Mouse (Mus musculus): ENCODE data around the gene Sapcd1. TPM values are rescaled to one million over a fixed set of nuclear protein-coding genes. Genes with fewer than 3 reads are reported as not detected.
"Not testable (repeated sequence)": the region's sequence is repeated elsewhere in the genome, so short reads cannot be mapped to it uniquely, and the experiment has no call there.

The Sapcd1 gene
- polyA plus RNA-seq, 1 experiment: 0.77 TPM

DNA sequence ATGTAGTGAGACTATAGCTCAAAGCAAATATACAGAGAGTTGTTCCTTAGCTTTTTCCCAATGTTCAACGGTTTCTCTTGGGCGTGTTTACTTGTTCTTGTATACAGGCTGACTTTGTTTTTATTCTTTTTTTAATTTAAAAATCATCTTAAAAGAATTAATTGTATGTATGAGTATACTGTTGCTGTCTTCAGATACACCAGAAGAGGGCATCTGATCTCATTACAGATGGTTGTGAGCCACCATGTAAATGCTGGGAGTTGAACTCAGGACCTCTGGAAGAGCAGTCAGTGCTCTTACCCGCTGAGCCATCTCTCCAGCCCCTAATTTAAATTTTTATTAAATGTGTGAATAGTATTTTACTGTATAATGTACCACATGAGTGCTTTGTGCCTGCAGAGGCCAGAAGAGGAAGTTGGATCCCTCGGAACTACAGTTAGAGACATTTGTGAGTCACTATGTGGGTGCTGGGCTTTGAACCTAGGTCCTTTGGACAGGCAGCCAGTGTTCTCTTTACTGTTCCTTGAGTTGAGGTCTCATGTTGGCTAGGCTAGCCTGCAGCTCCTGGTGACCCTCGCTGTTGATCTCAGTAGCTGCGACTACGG is 20.3 kb downstream of the Sapcd1 start:
- no peak for DNase-seq (ENCODE audit: low spot score)

DNA sequence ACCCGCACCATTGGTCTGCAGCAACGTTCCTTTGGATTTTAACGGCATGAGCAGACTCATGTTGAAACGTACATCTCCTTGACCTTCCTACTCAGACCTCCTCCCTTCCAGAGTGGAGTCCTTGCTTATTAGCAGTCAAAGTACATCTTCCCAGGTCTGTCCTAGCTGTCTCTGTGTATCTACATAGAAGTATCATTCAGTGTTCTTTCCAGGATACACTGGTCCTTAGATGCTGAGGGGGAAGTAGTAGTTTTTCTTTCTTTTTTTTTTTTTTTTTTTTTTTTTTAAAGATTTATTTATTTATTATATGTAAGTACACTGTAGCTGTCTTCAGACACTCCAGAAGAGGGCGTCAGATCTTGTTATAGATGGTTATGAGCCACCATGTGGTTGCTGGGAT is 21.9 kb downstream of the Sapcd1 start:
- DNase-seq (ENCODE audit: low spot score): not testable (repeated sequence)

DNA sequence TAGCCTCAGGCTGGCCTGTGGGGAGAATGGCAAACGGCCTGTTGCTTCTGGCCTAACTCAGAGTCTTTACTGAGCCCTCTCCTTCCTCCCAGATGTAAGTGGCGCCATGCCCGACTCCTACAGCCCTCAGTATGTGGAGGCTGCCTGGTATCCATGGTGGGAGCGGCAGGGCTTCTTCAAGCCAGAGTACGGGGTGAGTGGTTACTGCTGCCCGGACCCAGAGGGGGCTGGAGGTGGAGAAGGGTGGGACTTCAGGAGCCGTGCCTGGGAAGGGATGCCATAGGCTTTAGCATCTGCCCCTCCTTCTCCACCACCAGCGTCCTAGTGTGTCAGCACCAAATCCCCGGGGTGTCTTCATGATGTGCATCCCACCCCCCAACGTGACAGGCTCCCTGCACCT is 22.7 kb downstream of the Sapcd1 start:
- no peak for DNase-seq (ENCODE audit: low spot score)

DNA sequence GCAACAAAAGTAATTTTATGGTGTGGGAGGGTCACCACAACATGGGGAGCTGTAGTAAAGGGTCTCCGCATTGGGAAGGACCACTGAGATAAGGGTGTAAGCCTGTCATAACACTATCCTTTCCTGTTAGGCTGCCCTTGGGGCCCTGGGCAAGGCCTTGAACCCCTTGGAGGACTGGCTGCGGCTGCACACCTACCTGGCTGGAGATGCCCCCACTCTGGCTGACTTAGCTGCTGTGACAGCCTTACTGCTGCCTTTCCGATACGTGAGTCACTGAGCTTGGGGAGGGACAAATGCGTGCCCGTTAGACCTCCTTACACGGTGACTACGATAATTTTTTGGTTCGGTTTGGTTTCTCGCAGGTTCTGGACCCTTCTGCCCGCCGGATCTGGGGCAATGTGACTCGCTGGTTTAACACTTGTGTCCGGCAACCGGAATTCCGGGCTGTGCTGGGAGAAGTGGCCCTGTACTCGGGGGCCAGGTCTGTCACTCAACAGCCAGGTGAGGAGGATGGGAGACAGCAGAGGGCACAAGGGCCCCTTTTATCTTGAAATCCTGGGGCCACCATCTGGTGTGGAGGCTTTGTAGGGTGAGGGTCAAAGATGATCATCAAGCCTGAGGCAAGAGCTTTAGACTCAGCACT is 23.6 kb downstream of the Sapcd1 start:
- no peak for DNase-seq (ENCODE audit: low spot score)

DNA sequence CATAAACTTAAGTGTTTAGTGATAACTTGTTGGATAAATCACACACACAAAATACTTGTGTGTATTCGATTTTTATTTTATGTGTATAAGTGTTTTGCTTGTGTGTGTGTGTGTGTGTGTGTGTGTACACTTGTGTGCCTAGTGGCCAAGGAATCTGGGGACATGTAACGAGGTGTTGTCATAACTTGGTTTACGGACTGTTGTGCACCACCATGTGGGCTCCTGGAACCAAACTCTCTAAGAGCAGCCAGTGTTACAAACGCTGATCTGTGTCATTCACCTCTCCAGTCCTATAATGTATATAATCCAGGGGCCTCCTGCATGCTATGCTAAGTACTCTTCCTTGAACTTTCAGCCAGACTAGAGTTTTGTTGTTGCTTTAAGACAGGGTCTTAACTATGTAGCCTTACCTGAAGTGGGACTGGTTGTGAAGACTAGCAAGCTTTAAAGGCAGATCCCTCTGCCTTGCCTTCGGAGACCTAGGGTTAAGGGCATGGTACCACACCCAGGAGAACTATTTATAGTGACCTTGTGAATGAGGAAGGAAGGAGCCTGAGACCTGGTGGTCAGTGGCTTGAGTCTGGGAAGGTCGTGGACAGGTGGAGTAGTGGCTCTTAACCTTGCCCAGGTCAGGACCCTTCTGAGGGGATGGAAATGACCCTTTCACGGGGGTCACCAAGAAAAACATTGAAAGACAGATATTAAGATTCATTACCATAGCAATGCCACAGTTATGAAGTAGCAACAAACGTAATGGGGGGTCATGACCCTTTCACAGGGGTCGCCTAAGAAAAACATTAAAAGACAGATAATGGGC is 24.6 kb downstream of the Sapcd1 start:
- no peak for DNase-seq (ENCODE audit: low spot score)

DNA sequence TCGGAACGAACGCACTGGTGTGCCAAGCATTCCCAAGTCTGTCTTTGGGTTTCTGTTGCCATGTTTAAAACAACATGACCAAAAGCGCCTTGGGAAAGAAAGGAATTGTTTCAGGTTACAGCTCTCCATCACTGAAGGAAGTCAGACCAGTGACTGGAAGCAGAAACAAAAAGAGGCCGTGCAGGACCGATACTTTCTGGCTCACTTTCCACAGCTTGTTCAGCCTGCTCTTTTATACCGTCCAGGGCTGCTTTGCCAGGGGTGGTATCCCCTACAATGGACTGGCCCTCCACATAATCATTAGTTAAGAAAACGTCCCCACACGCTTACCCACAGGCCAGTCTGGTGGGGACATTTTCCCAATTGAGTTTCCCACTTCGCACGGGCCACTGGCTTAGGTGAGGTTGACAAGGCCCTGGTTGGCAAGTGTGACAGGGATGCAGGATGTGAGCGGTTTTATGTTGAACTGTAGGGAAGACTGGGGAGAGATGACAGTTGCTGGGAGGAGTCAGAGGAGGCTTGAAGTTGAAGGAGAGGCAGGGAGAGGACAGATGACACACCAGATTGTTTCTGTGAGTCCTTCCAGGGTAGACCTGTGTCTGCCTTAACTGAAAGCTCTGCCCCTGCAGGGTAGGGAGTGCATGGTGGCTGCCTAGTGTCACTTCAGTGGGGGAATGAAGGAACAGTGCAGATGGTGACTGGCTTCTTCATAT is 25.5 kb downstream of the Sapcd1 start:
- no peak for DNase-seq (ENCODE audit: low spot score)

DNA sequence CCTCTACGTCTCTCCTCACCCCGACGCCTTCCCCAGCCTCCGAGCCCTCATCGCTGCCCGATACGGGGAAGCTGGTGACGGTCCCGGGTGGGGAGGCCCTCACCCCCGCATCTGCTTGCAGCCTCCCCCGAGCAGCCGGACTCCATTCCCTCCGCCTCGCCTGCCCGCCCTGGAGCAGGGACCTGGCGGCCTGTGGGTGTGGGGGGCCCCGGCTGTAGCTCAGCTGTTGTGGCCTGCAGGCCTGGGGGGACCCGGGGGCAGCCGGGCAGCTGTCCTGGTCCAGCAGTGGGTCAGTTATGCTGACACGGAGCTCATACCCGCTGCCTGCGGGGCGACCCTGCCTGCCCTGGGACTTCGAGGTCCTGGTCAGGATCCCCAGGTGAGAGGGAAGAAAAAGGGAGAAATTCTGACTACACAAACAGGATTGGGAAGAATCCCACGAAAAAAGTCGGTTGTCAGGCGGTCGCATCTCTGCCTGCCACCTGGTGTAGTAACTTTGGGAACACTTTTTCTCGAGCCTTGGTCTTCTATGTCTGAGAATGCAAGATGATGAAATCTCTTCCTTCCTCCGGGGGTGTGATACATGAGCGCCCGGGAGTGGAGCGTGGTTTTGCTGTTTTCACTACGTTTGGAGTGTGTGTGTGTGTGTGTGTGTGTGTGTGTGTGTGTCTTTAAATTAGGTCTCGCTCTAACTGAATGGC is 26.2 kb downstream of the Sapcd1 start:
- no peak for DNase-seq (ENCODE audit: low spot score)

DNA sequence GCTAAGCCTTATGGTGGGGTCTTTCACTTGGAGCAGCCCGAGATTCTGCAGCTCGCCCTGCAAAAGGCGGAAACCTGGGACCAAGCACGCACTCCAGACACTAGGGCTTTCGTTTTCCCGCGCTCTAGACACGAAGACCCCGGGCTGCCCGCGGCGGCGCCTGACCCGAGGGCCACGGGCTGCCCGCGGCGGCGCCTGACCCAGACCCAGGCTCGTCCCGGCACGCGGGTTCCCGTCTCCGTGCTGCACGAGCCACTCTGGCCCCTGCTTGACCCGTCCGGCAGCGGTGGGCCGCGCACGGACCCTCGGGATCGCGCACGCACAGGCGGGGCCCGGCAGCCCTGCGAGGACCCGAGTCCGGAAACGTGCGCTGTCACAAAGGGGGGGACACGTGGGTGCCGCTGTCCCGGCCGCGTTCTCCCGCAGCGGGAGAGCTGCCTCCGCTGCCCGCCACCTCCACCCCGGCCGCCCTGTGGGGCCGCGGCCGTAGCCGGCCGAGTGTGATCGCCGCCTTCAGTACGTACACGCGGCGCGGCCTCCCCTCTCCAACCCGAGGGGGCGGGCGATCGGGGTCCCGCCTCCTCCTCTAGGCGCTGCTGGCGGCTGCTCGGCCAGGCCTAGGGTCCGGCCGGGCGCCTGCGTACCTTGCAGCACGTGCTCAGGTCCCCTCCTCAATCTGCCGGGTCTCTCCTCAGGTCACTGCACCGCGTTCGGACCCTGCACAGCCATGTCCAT is 26.9 kb downstream of the Sapcd1 start, which contains the start of gene Vars:
Gene Vars (plus strand): TSS at position 271 of the 735 bp plus-strand sequence.
- DNase-seq (ENCODE audit: low spot score): peak; percentile 91

DNA sequence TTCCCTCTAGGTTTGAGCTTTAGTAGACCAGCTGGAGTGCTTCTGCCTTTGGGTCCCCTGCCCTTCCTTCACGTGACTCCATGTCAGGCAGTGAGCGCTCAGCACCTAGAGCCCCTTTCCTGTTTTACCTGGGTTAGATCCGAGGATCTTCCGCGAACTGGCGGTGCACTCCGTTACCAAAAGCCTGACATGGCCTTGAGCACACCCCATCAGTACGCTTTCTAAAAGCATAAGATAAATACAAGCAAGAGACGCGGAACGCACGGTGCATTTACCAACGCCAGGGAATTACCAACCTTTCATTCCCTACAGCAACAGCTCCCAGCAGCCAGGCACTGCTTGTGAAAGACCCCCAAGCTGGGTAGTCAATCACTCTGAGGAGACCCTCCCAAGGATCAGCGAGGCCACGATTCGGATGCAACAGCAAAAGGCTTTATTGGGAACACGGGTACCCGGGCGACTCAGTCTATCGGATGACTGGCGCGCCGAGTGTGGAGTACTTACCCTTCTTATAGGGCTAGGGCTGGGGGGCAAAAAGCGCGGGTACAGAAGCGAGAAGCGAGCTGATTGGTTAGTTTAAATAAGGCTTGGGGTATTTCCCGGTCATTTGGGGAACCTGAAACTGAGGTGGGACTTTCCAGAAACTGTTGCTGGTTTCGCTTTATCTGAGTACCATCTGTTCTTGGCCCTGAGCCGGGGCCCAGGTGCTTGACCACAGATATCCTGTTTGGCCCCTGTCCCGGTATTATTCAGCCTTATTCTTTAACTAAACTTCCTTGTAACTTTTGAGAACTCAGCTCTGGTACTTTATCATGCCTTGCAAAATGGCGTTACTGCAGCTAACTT is 27.7 kb downstream of the Sapcd1 start:
- not testable (repeated sequence) for DNase-seq (ENCODE audit: low spot score)

DNA sequence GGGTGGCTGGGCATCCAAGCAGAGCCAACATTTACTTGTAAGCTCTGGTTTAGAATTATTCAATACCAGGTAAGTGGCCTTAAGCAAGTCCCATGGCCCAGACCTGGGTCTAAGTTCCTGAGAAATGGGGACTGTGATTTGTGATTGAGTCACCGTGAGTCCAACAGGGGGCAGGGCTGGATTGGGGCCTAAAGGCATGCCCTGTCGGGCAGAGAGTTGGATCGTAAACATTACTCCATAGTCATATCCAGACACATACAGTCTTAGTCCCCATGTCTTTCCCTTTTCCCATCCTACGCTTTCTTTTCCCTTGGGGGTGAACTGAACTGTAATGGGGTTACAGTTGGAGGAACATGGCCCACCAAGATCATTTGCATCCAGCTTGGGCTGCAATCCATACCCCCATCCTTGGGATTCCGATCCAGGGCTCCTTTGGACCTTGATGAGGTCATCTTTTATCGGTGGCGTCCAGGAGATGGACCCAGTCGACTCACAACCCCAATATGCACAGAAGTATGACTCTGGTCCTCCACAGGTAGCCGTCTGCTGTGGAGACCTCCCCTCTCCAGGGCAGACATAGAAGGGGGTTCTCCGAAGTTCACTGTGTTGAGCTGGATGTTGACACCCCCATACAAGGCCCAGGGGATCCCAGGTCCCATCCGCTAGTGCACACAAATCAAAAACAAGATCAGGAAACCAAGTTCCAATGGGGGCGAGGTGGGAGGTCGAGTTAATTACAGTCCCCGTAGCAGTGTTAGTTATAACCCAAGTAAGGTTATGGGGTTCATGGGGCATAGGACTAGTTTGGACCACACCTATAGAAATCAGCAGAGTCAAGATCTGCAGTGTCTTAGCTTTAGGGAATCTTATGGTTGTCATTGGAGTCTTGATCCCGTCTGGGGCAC is 29.0 kb downstream of the Sapcd1 start:
- no peak for DNase-seq (ENCODE audit: low spot score)

DNA sequence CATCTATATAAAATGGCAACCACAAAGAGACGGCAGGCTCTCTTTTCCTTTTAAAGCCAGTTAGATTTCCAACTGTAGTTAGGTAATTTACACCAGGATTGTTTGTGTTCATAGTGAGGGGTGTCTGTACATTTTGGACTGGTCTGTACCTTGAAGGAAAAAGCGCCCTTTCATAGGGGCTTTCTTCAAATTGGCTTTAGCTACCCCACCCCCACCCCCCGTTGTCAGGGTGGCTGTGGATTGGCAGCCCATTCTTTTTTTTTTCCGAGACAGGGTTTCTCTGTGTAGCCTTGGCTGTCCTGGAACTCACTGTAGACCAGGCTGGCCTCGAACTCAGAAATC is 30.7 kb downstream of the Sapcd1 start:
- DNase-seq (ENCODE audit: low spot score): no peak

DNA sequence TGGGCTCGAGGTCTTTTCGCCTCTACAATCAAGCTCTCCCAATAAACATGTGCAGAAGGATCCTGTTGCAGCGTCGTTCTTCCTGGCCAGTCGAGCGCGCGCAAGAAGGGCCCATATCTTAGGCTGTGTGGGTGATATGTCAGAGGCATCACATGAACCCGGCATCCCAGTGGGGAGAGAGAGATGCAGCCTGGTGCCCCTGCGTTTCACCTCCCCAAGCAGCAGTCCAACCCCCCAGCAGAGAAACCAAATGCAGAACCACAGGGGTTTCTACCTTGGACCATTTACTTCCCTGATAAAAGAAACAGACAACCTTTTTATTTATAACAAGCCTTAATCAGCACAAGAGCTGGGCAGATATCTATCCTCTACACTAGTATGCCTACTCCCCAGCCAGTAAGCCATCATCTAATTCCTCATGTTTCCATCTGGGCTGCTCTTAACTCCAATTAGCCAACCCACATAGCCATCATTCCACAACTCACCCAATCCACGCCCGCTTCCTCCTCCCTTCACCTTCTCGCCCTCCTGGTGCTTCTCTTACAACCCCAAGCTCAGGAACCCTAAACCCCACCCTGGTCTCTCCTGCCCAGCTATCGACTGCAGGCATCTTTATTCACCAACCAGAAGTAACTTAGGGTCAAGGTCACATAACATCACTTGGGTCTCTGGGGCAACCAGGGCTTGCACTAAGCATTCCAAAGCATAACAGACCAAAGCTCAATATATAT is 31.2 kb downstream of the Sapcd1 start:
- no peak for DNase-seq (ENCODE audit: low spot score)

DNA sequence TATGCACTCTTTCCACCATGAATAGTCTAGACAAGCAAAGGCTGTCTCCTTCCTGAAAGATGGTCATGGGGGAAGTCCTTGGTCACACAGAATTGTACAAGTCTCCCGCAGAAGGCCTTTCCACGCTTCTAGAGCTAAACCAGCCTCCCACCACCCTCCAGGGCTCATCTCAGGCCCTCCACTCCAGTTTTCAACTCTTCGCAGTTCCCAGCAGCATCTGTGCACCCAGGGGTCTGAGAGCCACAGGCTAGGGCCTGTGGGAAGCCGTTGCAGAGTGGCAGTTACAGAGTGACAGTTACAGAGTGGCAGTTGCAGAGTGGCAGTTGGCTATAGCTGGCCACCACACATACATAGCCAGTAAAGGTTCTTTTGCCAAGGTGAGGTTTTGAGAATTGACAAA is 31.9 kb downstream of the Sapcd1 start:
- not testable (repeated sequence) for DNase-seq (ENCODE audit: low spot score)

DNA sequence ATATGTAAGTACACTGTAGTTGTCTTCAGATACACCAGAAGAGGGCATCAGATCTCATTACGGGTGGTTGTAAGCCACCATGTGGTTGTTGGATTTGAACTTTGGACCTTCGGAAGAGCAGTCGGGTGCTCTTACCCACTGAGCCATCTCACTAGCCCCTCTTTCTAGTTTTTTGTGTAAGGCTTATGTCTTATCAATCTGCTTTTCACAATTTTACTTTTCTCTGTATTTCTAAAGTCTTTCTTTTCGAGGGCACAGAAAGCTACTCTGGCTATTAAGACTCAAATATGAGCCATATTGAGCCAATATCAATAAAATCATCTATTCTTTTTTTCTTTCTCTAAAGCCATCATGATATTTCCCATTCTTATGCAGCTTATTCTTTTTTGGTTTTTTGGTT is 32.6 kb downstream of the Sapcd1 start:
- not testable (repeated sequence) for DNase-seq (ENCODE audit: low spot score)

DNA sequence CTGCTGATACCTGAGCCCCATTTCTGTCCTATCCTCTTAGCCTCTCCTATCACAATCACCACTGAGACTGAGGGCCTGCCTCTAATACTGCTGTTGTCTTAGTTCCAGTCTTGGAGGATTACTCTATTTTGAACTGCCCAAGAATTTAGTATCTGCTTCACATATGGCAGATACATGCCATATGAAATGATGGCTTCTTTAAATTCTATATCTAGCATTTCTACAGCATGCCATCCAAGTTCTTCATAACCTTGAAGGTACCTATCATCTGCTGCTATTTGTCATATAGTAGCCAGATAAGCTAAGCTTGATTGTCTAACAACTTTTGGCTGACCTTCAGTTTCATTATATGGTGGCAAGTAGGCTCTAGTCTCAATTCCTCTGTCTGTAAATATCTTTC is 33.1 kb downstream of the Sapcd1 start:
- DNase-seq (ENCODE audit: low spot score): no peak

DNA sequence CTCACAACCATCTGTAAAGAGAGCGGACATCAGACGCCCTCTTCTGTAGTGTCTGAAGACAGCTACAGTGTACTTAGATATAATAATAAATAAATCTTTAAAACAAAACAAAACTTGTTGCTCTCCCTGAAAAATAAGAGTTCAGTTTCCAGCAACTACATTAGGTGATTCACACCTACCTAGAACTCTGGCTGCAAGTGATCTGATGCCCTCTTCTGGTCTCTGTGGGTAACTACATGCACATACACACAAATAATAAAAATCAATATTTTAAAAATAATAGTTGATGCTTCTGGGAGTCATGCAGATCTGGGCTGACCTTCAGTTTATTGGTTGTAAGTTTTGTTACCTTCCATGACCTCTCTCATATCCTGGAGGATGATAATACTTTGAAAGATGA is 43.6 kb downstream of the Sapcd1 start:
- DNase-seq (ENCODE audit: low spot score): no peak

DNA sequence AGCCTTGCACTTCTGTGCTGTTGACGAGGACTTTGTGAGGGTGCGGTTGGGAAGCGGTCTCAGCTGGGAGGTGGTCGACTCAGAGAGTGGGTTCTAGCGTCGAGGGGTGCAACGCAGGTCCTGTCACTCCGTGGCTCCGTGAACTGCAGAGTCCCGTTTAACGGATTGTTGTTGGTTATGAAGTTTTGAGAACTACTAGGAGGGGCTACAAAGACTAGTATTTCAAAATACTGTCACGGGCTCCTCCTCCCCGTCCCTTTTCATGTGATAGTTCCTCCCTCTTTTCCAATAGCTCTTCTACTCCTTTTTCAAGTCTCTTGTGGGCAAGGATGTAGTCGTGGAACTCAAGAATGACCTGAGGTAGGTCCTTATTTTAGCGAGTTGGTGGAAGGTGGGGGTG is 45.5 kb downstream of the Sapcd1 start:
- DNase-seq (ENCODE audit: low spot score): no peak

DNA sequence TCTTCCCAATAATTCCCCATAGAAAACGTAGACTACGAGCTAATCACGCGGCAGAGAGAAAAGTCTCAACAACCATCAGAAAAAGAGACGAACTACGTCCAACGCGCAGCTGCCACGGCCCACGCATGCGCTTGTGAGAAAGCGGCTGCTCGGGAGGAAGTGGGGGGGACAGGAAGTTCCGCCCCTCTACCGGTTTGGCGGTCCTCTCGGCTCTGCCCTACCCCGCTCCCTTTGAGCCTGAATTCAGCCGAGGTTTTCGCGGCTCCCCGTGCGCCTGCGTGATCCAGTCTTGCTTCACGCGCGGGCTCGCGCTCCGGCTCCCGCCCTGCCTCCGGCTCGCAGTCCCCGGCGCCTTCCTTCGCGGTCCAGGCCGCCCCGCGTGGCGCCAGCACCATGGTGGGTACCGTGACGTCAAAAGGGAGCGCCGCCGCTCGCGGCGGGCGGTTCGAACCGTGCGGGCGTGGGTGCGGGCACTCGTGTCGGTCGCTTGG is 46.1 kb downstream of the Sapcd1 start, which contains the start of gene Lsm2:
Gene Lsm2 (plus strand): TSS at position 173 of the 491 bp plus-strand sequence.
- peak; percentile 88 for DNase-seq (ENCODE audit: low spot score)
